Mouse (Mus musculus) intestine, postnatal 0 days (tissue): ENCODE data around the gene Olfr714. TPM values are rescaled to one million over a fixed set of nuclear protein-coding genes. Genes with fewer than 3 reads are reported as not detected.

ENCODE experiments used
- ATAC-seq: fragments of 200-750 bp; cut with Nextera tagmentation; 2 replicates; pipeline ENCODE4 v1.8.0; 2017; ENCODE audit warnings: mild to moderate bottlenecking, moderate TSS enrichment, moderate library complexity
- H3K27ac ChIP-seq: fragments of 300-500 bp; sonication (generic); 2 replicates; pipeline ENCODE4 v1.5.1; 2014; ENCODE audit warnings: mild to moderate bottlenecking, low read depth, low read length, moderate library complexity
- H3K27me3 ChIP-seq: fragments of 300-500 bp; sonication (generic); replicated peaks from 2 replicates; pipeline ENCODE4 v1.6.1; 2014; ENCODE audit warnings: low read length, mixed read lengths; ENCODE audit not compliant: control insufficient read depth, insufficient read depth
- H3K36me3 ChIP-seq: fragments of 300-500 bp; sonication (generic); 2 replicates; pipeline ENCODE4 v1.6.1; 2014; ENCODE audit warnings: mild to moderate bottlenecking, moderate library complexity; ENCODE audit not compliant: control insufficient read depth, insufficient read depth
- H3K4me1 ChIP-seq: fragments of 300-500 bp; sonication (generic); replicated peaks from 2 replicates; pipeline ENCODE4 v1.6.1; 2014; ENCODE audit warnings: antibody characterized with exemption, low read length, mixed read lengths; ENCODE audit not compliant: control insufficient read depth, insufficient read depth
- H3K4me2 ChIP-seq: fragments of 300-500 bp; sonication (generic); replicated peaks from 2 replicates; pipeline ENCODE4 v1.6.1; 2014; ENCODE audit warnings: low read depth, mild to moderate bottlenecking, moderate library complexity
- H3K4me3 ChIP-seq: fragments of 300-500 bp; sonication (generic); 2 replicates; pipeline ENCODE4 v1.5.1; 2014; ENCODE audit warnings: low read depth, low read length
- H3K9ac ChIP-seq: fragments of 300-500 bp; sonication (generic); 2 replicates; pipeline ENCODE4 v1.6.1; 2014; ENCODE audit warnings: mild to moderate bottlenecking, low read depth, low read length
- H3K9me3 ChIP-seq: fragments of 300-500 bp; sonication (generic); 2 replicates; pipeline ENCODE4 v1.6.1; 2016; ENCODE audit warnings: mixed run types; ENCODE audit not compliant: control insufficient read depth
- CTCF ChIP-seq: sonication (generic); IDR thresholded peaks from 2 replicates; pipeline ENCODE4 v1.5.1; 2016; ENCODE audit warnings: low read depth, mild to moderate bottlenecking, control low read depth, antibody characterized with exemption, moderate library complexity
- WGBS: fragments of 180-500 bp; shearing (Covaris S2); extraction: QIAGEN DNeasy Blood & Tissue Kit; methylation state at CpG from one replicate; pipeline ENCODE4 v1.1.7; 2014; 5-methylcytosine and 5-hydroxymethylcytosine counted together
- polyA plus RNA-seq: library from polyadenylated mRNA; unstranded; fragments of >200 nt; fragmentation: Nextera tagmentation; extraction: Ambion mirVana; gene quantifications from 2 replicates; pipeline ENCODE4 v1.2.1, GENCODE M21; 2015

The Olfr714 gene
- not detected in 2 replicates for polyA plus RNA-seq

DNA sequence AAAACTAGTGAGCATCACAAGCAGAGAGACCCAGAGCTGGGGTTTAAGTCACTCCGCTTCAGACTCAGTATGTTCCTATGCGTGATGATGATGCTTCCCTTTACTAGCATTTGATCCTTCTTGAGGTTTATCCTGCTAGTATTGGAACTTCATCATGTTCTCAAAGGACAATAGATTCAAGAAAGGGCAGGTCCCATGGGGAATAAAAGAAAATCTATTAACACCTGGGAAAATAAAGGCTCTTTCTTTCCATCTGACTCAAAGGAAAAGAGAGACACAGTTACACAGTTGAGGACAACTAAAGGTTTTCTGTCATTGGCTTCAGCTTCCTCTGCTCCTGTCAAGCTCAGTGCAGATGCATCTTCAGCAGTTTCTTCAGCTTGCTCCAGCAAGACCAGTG, at the start of gene Olfr714:
Olfr714 (plus strand) TSS at position 301 of the 400 bp plus-strand sequence.
- Histone ChIP-seq H3K27me3 (no peaks in the 10 kb centered on the region), H3K27ac (no peak within 1 kb of the TSS), H3K9me3 (no peaks in the 10 kb centered on the region), H3K4me2 (no peak within 1 kb of the TSS), H3K4me3 (no peak within 1 kb of the TSS), H3K9ac (no peak within 1 kb of the TSS), H3K36me3 (no peaks in the 10 kb centered on the region), H3K4me1 (no peaks in the 10 kb centered on the region)
- whole genome bisulfite sequencing, result 89% methylated on average over 2 of the region's 2 CpGs
- no peak for TF ChIP-seq CTCF
- ATAC-seq, result no peak

DNA sequence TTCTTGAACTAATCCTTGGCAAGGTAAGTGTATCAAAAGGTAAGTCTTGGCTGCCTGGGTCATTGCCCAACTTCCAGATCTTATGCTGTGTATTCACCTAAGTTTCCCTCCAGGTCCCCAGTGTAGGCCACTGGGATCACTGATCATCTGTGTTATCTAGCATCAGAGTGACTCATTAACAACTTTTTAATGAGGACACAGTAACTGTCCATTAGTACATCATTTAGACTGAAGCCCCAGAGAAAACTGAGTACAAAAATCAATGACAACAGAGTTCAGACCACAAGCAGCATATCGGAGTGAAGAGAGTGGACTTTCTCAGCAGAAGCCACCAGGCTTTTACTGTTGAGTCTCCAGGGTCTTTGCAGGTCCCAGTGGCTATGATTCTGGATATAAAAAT, 39.9 kb upstream of the Olfr714 start, which contains the start of gene Olfr713:
Olfr713 (plus strand) TSS at position 301 of the 400 bp plus-strand sequence.
- no peaks in the 10 kb centered on the region for H3K4me1 ChIP-seq
- TF ChIP-seq CTCF, result no peak
- no peak within 1 kb of the TSS for H3K27ac ChIP-seq
- whole genome bisulfite sequencing, result 91% methylated on average over 1 of the region's 1 CpGs
- no peaks in the 10 kb centered on the region for H3K36me3 ChIP-seq
- H3K27me3 ChIP-seq, result no peaks in the 10 kb centered on the region
- H3K9ac ChIP-seq, result no peak within 1 kb of the TSS
- H3K4me2 ChIP-seq, result no peak within 1 kb of the TSS
- H3K4me3 ChIP-seq, result no peak within 1 kb of the TSS
- ATAC-seq, result no peak
- H3K9me3 ChIP-seq, result no peaks in the 10 kb centered on the region

DNA sequence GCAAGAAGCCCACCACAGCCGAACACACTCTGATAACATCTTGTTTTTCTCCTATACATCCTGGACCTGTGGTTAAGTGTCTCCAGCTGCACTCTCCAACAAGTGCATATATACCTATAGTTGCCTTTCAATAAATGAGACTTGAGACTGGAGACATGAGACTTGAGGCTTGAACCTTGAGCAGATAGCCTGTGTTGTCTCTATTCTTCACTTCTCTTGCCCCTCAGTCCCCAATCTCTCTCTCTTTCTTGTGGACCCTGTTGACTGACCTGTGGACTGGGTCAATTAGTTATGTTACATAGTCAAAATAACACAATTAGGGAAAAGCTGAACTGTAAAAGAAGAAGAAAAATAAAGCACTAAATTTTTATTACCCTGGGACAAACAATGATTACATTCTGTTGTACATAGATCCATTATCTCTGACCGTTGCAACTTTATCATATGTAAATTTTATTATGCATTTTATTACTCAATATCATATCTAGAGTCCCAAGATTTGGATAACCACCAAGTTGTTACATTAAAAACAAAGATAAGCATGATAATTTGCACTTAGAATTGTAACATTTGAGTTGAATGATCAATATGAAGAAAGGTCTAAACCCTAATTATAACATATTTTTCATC, 30.7 kb upstream of the Olfr714 start:
- no peak overlapping the region for H3K4me3 ChIP-seq
- no peaks in the 10 kb centered on the region for H3K27me3 ChIP-seq
- H3K9me3 ChIP-seq, result no peaks in the 10 kb centered on the region
- no peak for TF ChIP-seq CTCF
- H3K9ac ChIP-seq, result no peak overlapping the region
- no peak overlapping the region for H3K4me2 ChIP-seq
- no peaks in the 10 kb centered on the region for H3K36me3 ChIP-seq
- 42% methylated on average over 2 of the region's 2 CpGs for WGBS
- H3K4me1 ChIP-seq, result no peaks in the 10 kb centered on the region
- no peak for ATAC-seq
- no peak overlapping the region for H3K27ac ChIP-seq

DNA sequence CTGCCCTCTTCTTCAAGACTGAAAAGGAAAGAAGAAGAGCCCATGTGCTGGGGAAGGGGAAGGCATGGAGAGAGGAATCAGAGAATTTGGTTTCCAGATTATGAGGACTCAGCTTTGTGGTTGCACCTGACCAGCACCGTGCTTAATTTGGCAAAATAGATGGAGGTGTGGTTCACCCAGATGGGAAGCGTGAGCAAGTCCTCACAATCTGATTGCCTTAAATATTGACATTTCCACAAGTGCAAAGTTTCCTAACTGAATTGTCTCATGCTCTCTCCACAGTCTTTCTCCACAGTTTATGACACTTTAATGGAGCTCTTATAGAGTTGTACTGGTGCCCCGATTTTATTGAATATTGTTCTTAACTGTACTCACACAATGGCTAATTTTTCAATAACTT, 27.6 kb upstream of the Olfr714 start:
- no peak overlapping the region for H3K9ac ChIP-seq
- H3K9me3 ChIP-seq, result no peaks in the 10 kb centered on the region
- 42% methylated on average over 3 of the region's 3 CpGs for WGBS
- TF ChIP-seq CTCF, result no peak
- no peak overlapping the region for H3K4me2 ChIP-seq
- H3K4me1 ChIP-seq, result no peaks in the 10 kb centered on the region
- H3K36me3 ChIP-seq, result no peaks in the 10 kb centered on the region
- no peaks in the 10 kb centered on the region for H3K27me3 ChIP-seq
- no peak for ATAC-seq
- no peak overlapping the region for H3K4me3 ChIP-seq
- H3K27ac ChIP-seq, result no peak overlapping the region

DNA sequence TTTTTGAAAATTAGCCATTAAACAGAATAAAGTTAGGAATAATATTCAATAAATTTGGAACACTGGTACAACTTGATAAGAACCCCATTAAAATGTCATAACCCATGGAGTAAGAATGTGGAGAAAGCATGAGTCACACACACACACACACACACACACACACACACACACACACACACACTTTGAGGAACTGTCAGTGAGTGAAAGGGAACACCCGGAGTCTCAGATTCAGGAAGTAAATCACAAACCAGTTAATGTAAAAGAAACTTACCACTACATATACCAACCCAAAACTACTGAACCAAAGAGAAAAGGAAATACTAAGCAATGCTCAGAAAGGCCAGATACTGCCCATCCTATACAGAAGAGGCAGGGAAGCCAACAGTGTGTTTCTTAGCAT, 26.4 kb upstream of the Olfr714 start:
- Histone ChIP-seq H3K9ac (no peak overlapping the region), H3K9me3 (no peaks in the 10 kb centered on the region), H3K4me1 (no peaks in the 10 kb centered on the region), H3K36me3 (no peaks in the 10 kb centered on the region), H3K27ac (no peak overlapping the region), H3K27me3 (no peaks in the 10 kb centered on the region), H3K4me3 (no peak overlapping the region), H3K4me2 (no peak overlapping the region)
- no peak for TF ChIP-seq CTCF
- WGBS, result 70% methylated on average over 1 of the region's 1 CpGs
- no peak for ATAC-seq

DNA sequence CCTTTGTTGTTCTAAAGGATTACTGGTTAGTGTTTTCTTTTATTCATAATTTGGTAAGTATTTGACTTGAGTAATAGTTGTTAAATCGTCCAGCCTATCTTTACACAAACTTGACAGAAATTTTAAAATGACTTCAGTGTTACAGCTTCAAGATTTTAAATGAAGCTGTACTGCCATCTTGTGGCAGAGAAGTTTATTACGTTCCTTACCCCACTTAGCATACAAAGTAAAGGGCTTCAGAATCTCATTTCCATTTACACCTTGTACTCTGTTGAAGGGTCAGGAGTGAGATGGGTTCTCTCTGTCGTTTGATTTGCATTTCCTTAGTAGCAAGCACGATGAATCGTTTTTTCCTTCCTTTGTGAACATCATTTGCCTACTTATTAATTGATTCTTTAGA, 24.9 kb upstream of the Olfr714 start:
- ATAC-seq, result no peak
- H3K27me3 ChIP-seq, result no peaks in the 10 kb centered on the region
- no peaks in the 10 kb centered on the region for H3K9me3 ChIP-seq
- no peak overlapping the region for H3K4me3 ChIP-seq
- no peak overlapping the region for H3K27ac ChIP-seq
- no peak overlapping the region for H3K9ac ChIP-seq
- no peaks in the 10 kb centered on the region for H3K4me1 ChIP-seq
- no peak overlapping the region for H3K4me2 ChIP-seq
- 2% methylated on average over 5 of the region's 5 CpGs for WGBS
- peak; percentile 74 for TF ChIP-seq CTCF
- no peaks in the 10 kb centered on the region for H3K36me3 ChIP-seq
